Mouse (Mus musculus) forebrain, embryonic 13.5 days (tissue): Measurements from ENCODE around the gene Dnmbp. TPM values are rescaled to one million over a fixed set of nuclear protein-coding genes. Genes with fewer than 3 reads are reported as not detected.

Experiments used
- ATAC-seq: fragments of 200-750 bp; cut with Nextera tagmentation; 2 replicates; pipeline ENCODE4 v1.8.0; 2017
- H3K27ac ChIP-seq: fragments of 300-500 bp; sonication (generic); 2 replicates; pipeline ENCODE4 v1.5.1; 2015; ENCODE audit warnings: inconsistent platforms, mild to moderate bottlenecking, moderate library complexity
- H3K27me3 ChIP-seq: fragments of 300-500 bp; sonication (generic); 2 replicates; pipeline ENCODE4 v1.6.1; 2015; ENCODE audit warnings: mild to moderate bottlenecking, inconsistent platforms
- H3K36me3 ChIP-seq: fragments of 300-500 bp; sonication (generic); 2 replicates; pipeline ENCODE4 v1.6.1; 2015; ENCODE audit warnings: mild to moderate bottlenecking, inconsistent platforms; ENCODE audit not compliant: poor library complexity, severe bottlenecking
- H3K4me1 ChIP-seq: fragments of 300-500 bp; sonication (generic); 2 replicates; pipeline ENCODE4 v1.6.1; 2015; ENCODE audit warnings: inconsistent platforms
- H3K4me2 ChIP-seq: fragments of 300-500 bp; sonication (generic); 2 replicates; pipeline ENCODE4 v1.6.1; 2015; ENCODE audit warnings: inconsistent platforms, mild to moderate bottlenecking, moderate library complexity
- H3K4me3 ChIP-seq: fragments of 300-500 bp; sonication (generic); 2 replicates; pipeline ENCODE4 v1.5.1; 2015; ENCODE audit warnings: mild to moderate bottlenecking, inconsistent platforms
- H3K9ac ChIP-seq: fragments of 300-500 bp; sonication (generic); 2 replicates; pipeline ENCODE4 v1.6.1; 2015; ENCODE audit warnings: mild to moderate bottlenecking, inconsistent platforms
- H3K9me3 ChIP-seq: fragments of 300-500 bp; sonication (generic); replicated peaks from 2 replicates; pipeline ENCODE4 v1.6.1; 2016; ENCODE audit warnings: inconsistent platforms
- WGBS: fragments of 180-500 bp; shearing (Covaris S2); methylation state at CpG from one replicate; pipeline ENCODE4 v1.1.7; 2015; 5-methylcytosine and 5-hydroxymethylcytosine counted together
- polyA plus RNA-seq: library from polyadenylated mRNA; unstranded; fragments of >200 nt; fragmentation: Nextera tagmentation; extraction: Ambion mirVana; gene quantifications from 2 replicates; pipeline ENCODE4 v1.2.1, GENCODE M21; 2015

Dnmbp gene
- polyA plus RNA-seq, 1 experiment from 2014 or later: 11.6 TPM

- WGBS: 48% methylated on average over 4 of the region's 4 CpGs
- Histone ChIP-seq H3K4me2 (no peak overlapping the region), H3K27ac (no peak overlapping the region), H3K36me3 (no peaks in the 10 kb centered on the region), H3K9me3 (no peaks in the 10 kb centered on the region), H3K4me3 (no peak overlapping the region), H3K27me3 (no peaks in the 10 kb centered on the region), H3K4me1 (no peaks in the 10 kb centered on the region), H3K9ac (no peak overlapping the region)
- no peak for ATAC-seq
These were observed 130.7 kb downstream of the Dnmbp start for GRCm38 (mm10) chr19:43809331-43809730.

DNA sequence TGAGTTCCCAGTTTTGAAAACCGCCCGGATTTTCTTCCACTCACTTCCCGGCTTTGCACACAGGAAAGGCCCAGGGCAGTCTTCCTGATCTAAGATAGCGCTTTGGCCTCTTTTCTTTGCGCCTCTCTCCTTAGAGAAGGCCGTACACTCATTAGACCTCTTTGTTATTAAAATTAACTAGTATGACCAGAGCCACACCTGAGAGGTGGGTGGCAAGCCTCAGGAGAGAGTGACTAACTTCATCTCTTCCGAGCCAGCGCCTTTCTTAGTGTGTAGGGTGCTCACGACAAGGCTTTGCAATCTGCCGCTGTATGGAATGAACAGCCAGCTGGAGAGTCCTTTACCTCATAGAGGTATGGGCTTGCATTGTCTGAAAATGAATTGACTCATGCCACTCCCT, 136.1 kb downstream of the Dnmbp start:
- WGBS: 77% methylated on average over 10 of the region's 10 CpGs
- H3K27me3 ChIP-seq: no peaks in the 10 kb centered on the region
- no peak overlapping the region for H3K4me2 ChIP-seq
- H3K9ac ChIP-seq: no peak overlapping the region
- ATAC-seq: no peak
- no peaks in the 10 kb centered on the region for H3K9me3 ChIP-seq
- H3K4me1 ChIP-seq: no peaks in the 10 kb centered on the region
- no peak overlapping the region for H3K27ac ChIP-seq
- no peak overlapping the region for H3K4me3 ChIP-seq
- no peaks in the 10 kb centered on the region for H3K36me3 ChIP-seq

GRCm38 (mm10) chr19:43801427-43802051, 138.5 kb downstream of the Dnmbp start:
- ATAC-seq: no peak
- no peaks in the 10 kb centered on the region for H3K4me1 ChIP-seq
- H3K27me3 ChIP-seq: no peaks in the 10 kb centered on the region
- no peaks in the 10 kb centered on the region for H3K9me3 ChIP-seq
- no peak overlapping the region for H3K4me2 ChIP-seq
- no peak overlapping the region for H3K4me3 ChIP-seq
- H3K27ac ChIP-seq: no peak overlapping the region
- H3K9ac ChIP-seq: no peak overlapping the region
- no peaks in the 10 kb centered on the region for H3K36me3 ChIP-seq
- 81% methylated on average over 9 of the region's 9 CpGs for WGBS

- Histone ChIP-seq H3K9ac (no peak overlapping the region), H3K4me1 (no peaks in the 10 kb centered on the region), H3K27me3 (no peaks in the 10 kb centered on the region), H3K4me3 (no peak overlapping the region), H3K27ac (no peak overlapping the region), H3K9me3 (no peaks in the 10 kb centered on the region), H3K4me2 (no peak overlapping the region), H3K36me3 (no peaks in the 10 kb centered on the region)
- 81% methylated on average over 5 of the region's 5 CpGs for WGBS
- ATAC-seq: no peak
These were observed 142.8 kb downstream of the Dnmbp start for GRCm38 (mm10) chr19:43797216-43797615.

Other genes starting within 250 kb of the Dnmbp start
- 9.6 and 10.4 TPM in 2 replicates for gene Cutc, start 187.2 kb downstream of the Dnmbp start, polyA plus RNA-seq
- gene Cox15, start 187.2 kb downstream of the Dnmbp start, polyA plus RNA-seq: 13.1 and 13.5 TPM in 2 replicates
- gene Abcc2, start 158.0 kb downstream of the Dnmbp start, polyA plus RNA-seq: not detected in 2 replicates
- 0.32 and 0.37 TPM in 2 replicates for gene Cpn1, start 46.4 kb upstream of the Dnmbp start, polyA plus RNA-seq
- gene Cyp2c23, start 89.0 kb upstream of the Dnmbp start, polyA plus RNA-seq: 0.16 TPM in 1 of 2 replicates, not detected in the other
- gene Erlin1, start 129.6 kb upstream of the Dnmbp start, polyA plus RNA-seq: 17.8 and 19.8 TPM in 2 replicates
- 61.7 and 63.3 TPM in 2 replicates for gene Chuk, start 167.3 kb upstream of the Dnmbp start, polyA plus RNA-seq
- gene Cwf19l1, start 195.7 kb upstream of the Dnmbp start, polyA plus RNA-seq: 37.1 and 39.4 TPM in 2 replicates
- 130 and 141 TPM in 2 replicates for gene Bloc1s2, start 206.3 kb upstream of the Dnmbp start, polyA plus RNA-seq